Mouse (Mus musculus) G1E (cell line): ENCODE data around the gene Tti1. TPM values are rescaled to one million over a fixed set of nuclear protein-coding genes. Genes with fewer than 3 reads are reported as not detected.

Source experiments
- ATAC-seq: 2 replicates; pipeline ENCODE4 v1.8.0; 2016; ENCODE audit warnings: mild to moderate bottlenecking; ENCODE audit not compliant: insufficient number of reproducible peaks, poor library complexity, low FRiP score, severe bottlenecking; ENCODE audit errors: extremely low read depth
- DNase-seq: peaks from one replicate; pipeline ENCODE4 v3.0.0; 2012; ENCODE audit warnings: low spot score
- H3K27me3 ChIP-seq: 2 replicates; pipeline ENCODE4 v1.6.1; 2012; ENCODE audit warnings: mild to moderate bottlenecking, low read length, inconsistent platforms; ENCODE audit not compliant: insufficient read depth
- H3K36me3 ChIP-seq: replicated peaks from 2 replicates; pipeline ENCODE3; 2012; ENCODE audit warnings: mild to moderate bottlenecking, inconsistent platforms
- H3K4me1 ChIP-seq: 2 replicates; pipeline ENCODE4 v1.6.1; 2012; ENCODE audit warnings: low read depth, low read length, inconsistent platforms, mixed read lengths; ENCODE audit not compliant: insufficient read depth
- H3K4me3 ChIP-seq: 2 replicates; pipeline ENCODE4 v1.5.1; 2012; ENCODE audit warnings: low read depth, mild to moderate bottlenecking, inconsistent platforms, low read length, moderate library complexity, mixed read lengths
- H3K9me3 ChIP-seq: replicated peaks from 2 replicates; pipeline ENCODE4 v1.6.1; 2012; ENCODE audit warnings: inconsistent platforms
- CTCF ChIP-seq: IDR thresholded peaks from 2 replicates; pipeline ENCODE4 v1.5.1; 2012; ENCODE audit warnings: low read depth, low read length, inconsistent platforms, mixed read lengths
- GATA1 ChIP-seq: IDR thresholded peaks from 2 replicates; pipeline ENCODE4 v1.6.1; 2012; ENCODE audit warnings: borderline replicate concordance, low read length, inconsistent platforms, mixed read lengths
- GATA2 ChIP-seq: IDR thresholded peaks from 2 replicates; pipeline ENCODE4 v1.6.1; 2012; ENCODE audit warnings: low read depth, low read length, inconsistent platforms, borderline replicate concordance
- POLR2AphosphoS5 ChIP-seq: IDR thresholded peaks from 2 replicates; pipeline ENCODE4 v1.6.1; 2012; ENCODE audit warnings: low read depth, low read length, inconsistent platforms; ENCODE audit not compliant: insufficient replicate concordance
- TAL1 ChIP-seq: conservative IDR thresholded peaks from 2 replicates; pipeline ENCODE4 v1.6.1; 2012; ENCODE audit warnings: low read depth, low read length, inconsistent platforms, mixed read lengths
- polyA plus RNA-seq: library from polyadenylated mRNA; stranded (reverse); fragments of >175 nt; gene quantifications from 2 replicates; pipeline ENCODE4 v1.2.3, GENCODE M21; 2012
- total RNA-seq, 2 experiments: library from RNA; stranded (forward) in 1 of 2; stranded (reverse) in 1 of 2; fragments of 200-1000 nt in 1 of 2; fragments of >200 nt in 1 of 2; fragmentation: Nextera tagmentation in 1 of 2; gene quantifications; 2 replicates each; pipeline ENCODE4 v1.2.3; 2014 to 2017

Gene Tti1
- total and polyA plus RNA-seq, 3 experiments = 9.4 to 39.7 (median 24.7) TPM

DNA sequence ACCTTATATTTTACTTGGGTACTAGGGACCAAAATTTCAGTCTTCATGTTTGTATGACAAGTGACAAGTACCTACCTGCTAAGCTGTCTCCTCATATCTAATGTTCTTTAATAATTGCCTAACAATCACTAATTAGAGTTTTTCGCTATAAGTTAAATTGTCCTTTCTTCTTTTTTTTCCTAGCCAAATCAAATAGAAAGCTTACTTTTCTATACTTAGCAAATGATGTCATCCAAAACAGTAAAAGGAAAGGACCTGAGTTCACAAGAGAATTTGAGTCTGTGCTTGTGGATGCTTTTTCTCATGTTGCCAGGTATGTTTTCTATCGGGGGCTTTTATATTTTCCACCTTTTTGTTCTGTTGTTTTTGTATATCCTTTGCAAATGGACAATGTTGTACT is 7.6 kb upstream of the Tti1 start:
- TF ChIP-seq POLR2AphosphoS5 (no peak), GATA2 (no peak), TAL1 (no peak), CTCF (no peak), GATA1 (no peak)
- Histone ChIP-seq H3K4me3 (no peak overlapping the region), H3K27me3 (no peaks in the 10 kb centered on the region), H3K4me1 (peaks cover 11% of the 10 kb centered on the region), H3K36me3 (peaks cover 67% of the 10 kb centered on the region), H3K9me3 (no peaks in the 10 kb centered on the region)
- DNase-seq = no peak
- no peak for ATAC-seq

DNA sequence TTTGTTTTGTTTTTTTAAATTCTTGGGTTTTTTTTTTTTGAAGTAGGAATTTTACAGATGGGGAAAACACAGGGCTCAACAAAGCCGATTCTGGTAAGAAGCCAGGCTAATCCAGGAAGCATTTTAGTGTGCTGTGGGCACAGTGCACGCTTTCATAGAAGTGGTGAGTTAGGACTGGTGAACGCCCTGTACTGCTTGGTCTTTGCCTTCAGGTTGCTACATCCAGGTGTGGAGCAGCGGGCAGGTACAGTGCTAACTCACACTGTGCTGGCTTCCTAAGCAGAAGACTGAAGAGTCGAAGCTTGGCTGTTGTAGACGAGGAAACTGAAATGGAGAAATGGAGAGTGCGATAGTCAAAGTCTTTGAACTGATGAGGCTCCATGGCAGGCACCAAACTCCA is 1.8 kb upstream of the Tti1 start:
- TF ChIP-seq TAL1 = no peak
- TF ChIP-seq POLR2AphosphoS5 = no peak
- no peak for TF ChIP-seq GATA2
- TF ChIP-seq CTCF = no peak
- no peak for TF ChIP-seq GATA1
- DNase-seq (no peak), ATAC-seq (no peak)
- no peaks in the 10 kb centered on the region for H3K9me3 ChIP-seq
- H3K36me3 ChIP-seq = peaks cover 33% of the 10 kb centered on the region
- H3K27me3 ChIP-seq = no peaks in the 10 kb centered on the region
- peak overlapping the region; percentile 65; the same call in 1 of the 2 replicates for H3K4me3 ChIP-seq
- H3K4me1 ChIP-seq = peaks cover 40% of the 10 kb centered on the region

DNA sequence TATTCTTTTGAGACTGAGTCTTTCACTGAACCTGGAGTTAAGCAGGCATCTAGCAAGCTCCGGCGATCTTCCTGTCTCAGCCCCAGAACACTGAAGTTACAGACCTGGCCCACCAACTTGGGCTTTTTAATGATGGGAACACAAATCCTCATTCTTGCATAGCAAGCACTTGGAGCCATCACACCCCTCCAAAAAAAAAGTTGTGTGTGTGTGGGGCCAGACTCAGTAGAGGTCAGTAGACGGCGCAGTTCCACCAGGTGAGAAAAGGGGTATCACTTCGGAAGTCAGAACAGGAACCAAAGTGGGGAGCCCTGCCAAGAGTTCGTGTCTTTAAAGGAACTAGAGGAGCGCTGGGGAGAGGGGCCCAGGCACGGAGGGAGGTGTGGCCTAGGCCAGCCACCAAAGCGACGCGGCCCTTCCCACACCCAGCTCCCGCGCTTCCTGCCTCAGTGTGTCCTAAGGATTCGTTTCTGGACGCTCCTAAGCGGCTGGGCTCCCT is 329 bp downstream of the Tti1 start:
- Histone ChIP-seq H3K9me3 (no peaks in the 10 kb centered on the region), H3K27me3 (no peaks in the 10 kb centered on the region), H3K36me3 (peaks cover 39% of the 10 kb centered on the region), H3K4me1 (peaks cover 40% of the 10 kb centered on the region), H3K4me3 (peak overlapping the region; percentile 79)
- DNase-seq = peak; percentile 64
- TF ChIP-seq TAL1 = no peak
- TF ChIP-seq CTCF = no peak
- TF ChIP-seq GATA1 = no peak
- TF ChIP-seq POLR2AphosphoS5 = no peak
- TF ChIP-seq GATA2 = no peak
- ATAC-seq = no peak; the same call in 1 of the 2 replicates

DNA sequence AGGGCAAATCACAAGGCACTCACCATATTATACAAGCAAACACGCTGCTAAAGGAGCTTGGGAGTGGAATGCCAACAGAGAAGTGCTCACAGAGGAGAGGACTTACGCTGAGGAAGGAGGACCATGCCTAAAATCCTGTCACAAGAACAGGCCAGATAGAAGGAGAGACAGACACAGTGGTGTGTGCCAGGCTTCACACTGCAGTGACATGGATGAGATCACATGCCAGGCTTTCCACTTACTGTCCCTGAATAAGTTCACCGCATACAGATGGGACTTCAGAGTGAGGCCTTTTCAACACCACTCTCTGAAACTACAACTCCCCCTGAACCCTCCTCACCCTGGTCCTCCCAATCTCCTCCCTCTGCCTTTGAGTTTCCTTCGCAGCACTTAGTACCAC is 10.9 kb downstream of the Tti1 start:
- no peak for TF ChIP-seq GATA2
- no peak for TF ChIP-seq TAL1
- no peak for TF ChIP-seq GATA1
- TF ChIP-seq POLR2AphosphoS5 = no peak
- TF ChIP-seq CTCF = no peak
- no peaks in the 10 kb centered on the region for H3K4me1 ChIP-seq
- ATAC-seq = no peak
- DNase-seq = no peak
- H3K36me3 ChIP-seq = peaks cover 52% of the 10 kb centered on the region
- no peaks in the 10 kb centered on the region for H3K27me3 ChIP-seq
- H3K9me3 ChIP-seq = no peaks in the 10 kb centered on the region
- no peak overlapping the region for H3K4me3 ChIP-seq

DNA sequence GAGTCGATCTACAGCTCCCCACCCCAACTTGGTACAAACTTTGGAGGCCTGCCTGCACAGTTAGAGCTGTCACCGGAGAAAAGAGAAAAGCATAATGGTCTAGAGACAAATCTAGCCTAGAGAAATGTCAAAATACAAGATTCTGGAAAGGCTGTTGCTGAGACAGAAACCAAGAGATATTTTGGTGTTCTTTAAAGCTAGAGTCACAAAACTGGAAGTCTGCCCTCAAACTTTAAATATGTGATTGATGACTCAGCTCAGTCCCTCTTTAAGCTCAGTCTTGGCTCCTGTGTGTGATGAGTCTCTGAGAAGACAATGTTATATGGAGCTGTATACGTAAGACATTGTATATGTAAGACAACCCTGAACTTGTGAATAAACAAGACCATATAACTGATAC is 15.6 kb downstream of the Tti1 start:
- no peaks in the 10 kb centered on the region for H3K4me1 ChIP-seq
- ATAC-seq (no peak), DNase-seq (no peak)
- TF ChIP-seq GATA1 (no peak), TAL1 (no peak), CTCF (no peak), GATA2 (no peak), POLR2AphosphoS5 (no peak)
- H3K4me3 ChIP-seq = no peak overlapping the region
- no peaks in the 10 kb centered on the region for H3K9me3 ChIP-seq
- H3K27me3 ChIP-seq = no peaks in the 10 kb centered on the region
- peaks cover 63% of the 10 kb centered on the region for H3K36me3 ChIP-seq

DNA sequence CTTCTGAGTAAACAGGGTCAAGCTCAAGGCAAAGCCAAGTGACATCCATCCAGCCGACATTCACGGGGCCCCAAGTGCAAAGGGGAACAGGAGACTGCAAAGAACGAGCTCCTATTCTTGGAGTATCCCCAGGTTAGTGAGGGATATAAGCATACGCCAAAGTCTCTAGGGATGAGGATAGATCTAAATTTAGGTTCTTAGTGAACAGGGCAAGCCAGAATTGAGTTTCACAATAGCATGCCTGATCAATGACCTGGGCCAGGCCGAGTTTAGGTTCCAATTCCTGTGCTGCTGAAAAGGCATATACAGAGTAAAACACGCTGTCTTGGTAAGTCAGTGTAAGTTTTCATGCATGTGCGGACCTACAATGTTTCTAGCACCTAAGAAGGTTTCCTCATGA is 18.9 kb downstream of the Tti1 start:
- Histone ChIP-seq H3K4me3 (no peak overlapping the region), H3K4me1 (no peaks in the 10 kb centered on the region), H3K27me3 (no peaks in the 10 kb centered on the region), H3K9me3 (no peaks in the 10 kb centered on the region), H3K36me3 (peaks cover 79% of the 10 kb centered on the region)
- ATAC-seq (no peak), DNase-seq (no peak)
- no peak for TF ChIP-seq POLR2AphosphoS5
